Mouse (Mus musculus) megakaryocyte, embryonic 14.5 days (primary cell): ENCODE measurements around the gene Mpdu1. TPM values are rescaled to one million over a fixed set of nuclear protein-coding genes. Genes with fewer than 3 reads are reported as not detected.
"Not testable (repeated sequence)": the region's sequence is repeated elsewhere in the genome, so short reads cannot be mapped to it uniquely, and the experiment has no call there.

Experiments
- H3K27me3 ChIP-seq: replicated peaks from 2 replicates; pipeline ENCODE3; 2012; ENCODE audit warnings: inconsistent platforms
- H3K36me3 ChIP-seq: replicated peaks from 2 replicates; pipeline ENCODE3; 2012; ENCODE audit warnings: low read length, inconsistent platforms, mixed read lengths
- H3K4me1 ChIP-seq: 2 replicates; pipeline ENCODE4 v1.6.1; 2012; ENCODE audit warnings: inconsistent platforms
- H3K4me3 ChIP-seq: replicated peaks from 2 replicates; pipeline ENCODE3; 2012; ENCODE audit warnings: moderate library complexity, mild to moderate bottlenecking, inconsistent platforms
- H3K9me3 ChIP-seq: 2 replicates; pipeline ENCODE4 v1.6.1; 2012; ENCODE audit warnings: inconsistent platforms
- FLI1 ChIP-seq: IDR thresholded peaks from 2 replicates; pipeline ENCODE4 v1.6.1; 2012; ENCODE audit warnings: low read length, inconsistent platforms, mixed read lengths
- GATA1 ChIP-seq: IDR thresholded peaks from 3 replicates; pipeline ENCODE4 v1.6.1; 2012; ENCODE audit warnings: mixed read lengths, low read length, inconsistent platforms, borderline replicate concordance
- polyA plus RNA-seq: library from polyadenylated mRNA; stranded (reverse); fragments of >175 nt; gene quantifications from 2 replicates; pipeline ENCODE4 v1.2.3, GENCODE M21; 2012; ENCODE audit warnings: low replicate concordance; ENCODE audit not compliant: insufficient read depth

Gene Mpdu1
- polyA plus RNA-seq, 1 experiment = 31.6 TPM

GRCm38 (mm10) chr11:69703814-69704612, 41.6 kb upstream of the Mpdu1 start:
- TF ChIP-seq FLI1 = no peak
- TF ChIP-seq GATA1 = no peak
- Histone ChIP-seq H3K9me3 (no peaks in the 10 kb centered on the region), H3K4me1 (peaks cover 44% of the 10 kb centered on the region), H3K4me3 (no peak overlapping the region), H3K27me3 (peaks cover 4% of the 10 kb centered on the region), H3K36me3 (no peaks in the 10 kb centered on the region)

GRCm38 (mm10) chr11:69703381-69703780, 40.9 kb upstream of the Mpdu1 start:
- H3K36me3 ChIP-seq, H3K9me3 ChIP-seq, H3K27me3 ChIP-seq, H3K4me3 ChIP-seq: not testable (repeated sequence)
- H3K4me1 ChIP-seq = peaks cover 39% of the 10 kb centered on the region

- H3K27me3 ChIP-seq, H3K9me3 ChIP-seq, H3K36me3 ChIP-seq, H3K4me3 ChIP-seq: not testable (repeated sequence)
- H3K4me1 ChIP-seq = peaks cover 39% of the 10 kb centered on the region
Measured at GRCm38 (mm10) chr11:69702886-69703285, 40.4 kb upstream of the Mpdu1 start.

- Histone ChIP-seq H3K4me1 (peaks cover 41% of the 10 kb centered on the region), H3K9me3 (peaks cover 5% of the 10 kb centered on the region), H3K36me3 (no peaks in the 10 kb centered on the region), H3K27me3 (peaks cover 6% of the 10 kb centered on the region), H3K4me3 (no peak overlapping the region)
- TF ChIP-seq GATA1 (no peak), FLI1 (no peak)
Measured at GRCm38 (mm10) chr11:69699595-69699994, 37.2 kb upstream of the Mpdu1 start.

GRCm38 (mm10) chr11:69698574-69698973, 36.1 kb upstream of the Mpdu1 start:
- Histone ChIP-seq H3K27me3 (peaks cover 6% of the 10 kb centered on the region), H3K9me3 (peaks cover 5% of the 10 kb centered on the region), H3K4me3 (no peak overlapping the region), H3K4me1 (peaks cover 32% of the 10 kb centered on the region), H3K36me3 (no peaks in the 10 kb centered on the region)
- TF ChIP-seq FLI1 (no peak), GATA1 (no peak)

- no peaks in the 10 kb centered on the region for H3K36me3 ChIP-seq
- H3K4me3 ChIP-seq = no peak overlapping the region
- H3K4me1 ChIP-seq = peaks cover 42% of the 10 kb centered on the region
- peaks cover 5% of the 10 kb centered on the region for H3K9me3 ChIP-seq
- peaks cover 6% of the 10 kb centered on the region for H3K27me3 ChIP-seq
- no peak for TF ChIP-seq FLI1
- TF ChIP-seq GATA1 = no peak
Measured at GRCm38 (mm10) chr11:69697396-69697795, 35.0 kb upstream of the Mpdu1 start.

- H3K27me3 ChIP-seq = peaks cover 6% of the 10 kb centered on the region
- H3K4me3 ChIP-seq = peak within 1 kb of the TSS; percentile 87
- H3K9me3 ChIP-seq = peaks cover 5% of the 10 kb centered on the region
- no peaks in the 10 kb centered on the region for H3K36me3 ChIP-seq
- no peak for TF ChIP-seq FLI1
- TF ChIP-seq GATA1 = no peak
- H3K4me1 ChIP-seq = peaks cover 53% of the 10 kb centered on the region
Measured at GRCm38 (mm10) chr11:69695361-69696181, 33.1 kb upstream of the Mpdu1 start, which contains the start of the genes Tnfsf12 and Tnfsfm13. Gene Tnfsf12, minus strand, starts transcription at chr11:69695849. Gene Tnfsfm13, minus strand, starts transcription at chr11:69696098.

GRCm38 (mm10) chr11:69695046-69695360, 32.6 kb upstream of the Mpdu1 start:
- Histone ChIP-seq H3K9me3 (peaks cover 5% of the 10 kb centered on the region), H3K4me3 (peak overlapping the region; percentile 87), H3K36me3 (no peaks in the 10 kb centered on the region), H3K27me3 (peaks cover 6% of the 10 kb centered on the region), H3K4me1 (peaks cover 55% of the 10 kb centered on the region)
- no peak for TF ChIP-seq GATA1
- no peak for TF ChIP-seq FLI1

- Histone ChIP-seq H3K27me3 (peaks cover 6% of the 10 kb centered on the region), H3K4me1 (peaks cover 61% of the 10 kb centered on the region), H3K9me3 (peaks cover under 1% of the 10 kb centered on the region), H3K36me3 (no peaks in the 10 kb centered on the region), H3K4me3 (no peak overlapping the region)
- TF ChIP-seq FLI1 (no peak), GATA1 (no peak)
Measured at GRCm38 (mm10) chr11:69693421-69693965, 31.1 kb upstream of the Mpdu1 start.

GRCm38 (mm10) chr11:69692863-69693262, 30.4 kb upstream of the Mpdu1 start:
- TF ChIP-seq GATA1 (no peak), FLI1 (no peak)
- Histone ChIP-seq H3K27me3 (peaks cover 6% of the 10 kb centered on the region), H3K36me3 (no peaks in the 10 kb centered on the region), H3K9me3 (no peaks in the 10 kb centered on the region), H3K4me1 (peaks cover 65% of the 10 kb centered on the region), H3K4me3 (no peak overlapping the region)
